Mouse (Mus musculus) CH12.LX (cell line): ENCODE data around the gene Sept8. TPM values are rescaled to one million over a fixed set of nuclear protein-coding genes. Genes with fewer than 3 reads are reported as not detected.

Experiments
- DNase-seq: peaks from one replicate; pipeline ENCODE4 v3.0.0-alpha.2; 2013; ENCODE audit errors: extremely low read depth
- H3K27ac ChIP-seq: 2 replicates; pipeline ENCODE4 v1.5.1; 2012; ENCODE audit warnings: low read depth, mild to moderate bottlenecking, control low read depth, moderate library complexity; ENCODE audit not compliant: insufficient read depth
- H3K27me3 ChIP-seq: replicated peaks from 2 replicates; pipeline ENCODE3; 2012; ENCODE audit warnings: inconsistent platforms
- H3K36me3 ChIP-seq, 2 experiments: replicated peaks in 1 of 2; 2 replicates each; pipeline versions ENCODE3 to v1.6.1; 2012; ENCODE audit warnings: inconsistent platforms in 1 of 2, low read length in 1 of 2, mild to moderate bottlenecking in 1 of 2, mixed read lengths in 1 of 2, moderate library complexity in 1 of 2; ENCODE audit not compliant: control insufficient read depth in 1 of 2, insufficient read depth in 1 of 2
- H3K4me1 ChIP-seq, 2 experiments: 2 replicates each; pipeline ENCODE4 v1.6.1; 2012; ENCODE audit warnings: inconsistent platforms in 1 of 2, moderate library complexity in 1 of 2; ENCODE audit not compliant: insufficient read depth in 2 of 2, control insufficient read depth in 1 of 2
- H3K4me2 ChIP-seq: 2 replicates; pipeline ENCODE4 v1.6.1; 2012; ENCODE audit warnings: low read depth, mild to moderate bottlenecking, control low read depth; ENCODE audit not compliant: poor library complexity, insufficient read depth, severe bottlenecking
- H3K4me3 ChIP-seq, 3 experiments: fragments of 150-350 bp in 1 of 3; sonication (generic) in 1 of 3; replicated peaks in 1 of 3; 2 replicates each; pipeline versions ENCODE3 to v1.5.1; 2011 to 2012; ENCODE audit warnings: low read depth in 2 of 3, low read length in 2 of 3, mild to moderate bottlenecking in 2 of 3, moderate library complexity in 2 of 3, control low read depth in 1 of 3, improper control_type of control experiment in 1 of 3, inconsistent platforms in 1 of 3, mixed read lengths in 1 of 3; ENCODE audit not compliant: poor library complexity in 1 of 3
- H3K79me2 ChIP-seq: replicated peaks from 2 replicates; pipeline ENCODE4 v1.6.1; 2012; ENCODE audit warnings: mild to moderate bottlenecking, moderate library complexity; ENCODE audit not compliant: control insufficient read depth, poor library complexity, insufficient read depth, severe bottlenecking; ENCODE audit errors: extremely low read depth
- H3K9ac ChIP-seq: 2 replicates; pipeline ENCODE4 v1.6.1; 2012; ENCODE audit warnings: low read depth, mild to moderate bottlenecking, control low read depth, moderate library complexity; ENCODE audit not compliant: insufficient read depth
- H3K9me3 ChIP-seq: replicated peaks from 2 replicates; pipeline ENCODE3; 2012; ENCODE audit warnings: low read length, inconsistent platforms, mixed read lengths
- BHLHE40 ChIP-seq: IDR thresholded peaks from 2 replicates; pipeline ENCODE4 v1.6.1; 2011; ENCODE audit warnings: mild to moderate bottlenecking, low read depth, low read length, improper control_type of control experiment
- CHD2 ChIP-seq: IDR thresholded peaks from 2 replicates; pipeline ENCODE4 v1.6.1; 2011; ENCODE audit warnings: low read length, improper control_type of control experiment
- CTCF ChIP-seq, 2 experiments: IDR thresholded peaks in 1 of 2; conservative IDR thresholded peaks in 1 of 2; 2 replicates each; pipeline ENCODE4 v1.5.1; 2011 to 2012; ENCODE audit warnings: low read depth in 2 of 2, low read length in 2 of 2, improper control_type of control experiment in 1 of 2, inconsistent platforms in 1 of 2, mild to moderate bottlenecking in 1 of 2, moderate library complexity in 1 of 2
- ELF1 ChIP-seq: IDR thresholded peaks from 2 replicates; pipeline ENCODE4 v1.6.1; 2014; ENCODE audit warnings: low read depth, mild to moderate bottlenecking, inconsistent platforms, low read length, improper control_type of control experiment
- ETS1 ChIP-seq: conservative IDR thresholded peaks from 2 replicates; pipeline ENCODE4 v1.6.1; 2012; ENCODE audit warnings: low read depth, mild to moderate bottlenecking, inconsistent platforms, low read length, improper control_type of control experiment, moderate library complexity
- MEF2A ChIP-seq: IDR thresholded peaks from 2 replicates; pipeline ENCODE4 v1.6.1; 2014; ENCODE audit warnings: low read depth, mild to moderate bottlenecking, inconsistent platforms, low read length, improper control_type of control experiment, borderline replicate concordance
- MXI1 ChIP-seq: IDR thresholded peaks from 2 replicates; pipeline ENCODE4 v1.6.1; 2011; ENCODE audit warnings: mild to moderate bottlenecking, low read depth, low read length, improper control_type of control experiment
- NELFE ChIP-seq: IDR thresholded peaks from 2 replicates; pipeline ENCODE4 v1.6.1; 2011; ENCODE audit warnings: low read depth, low read length, improper control_type of control experiment
- NRF1 ChIP-seq: IDR thresholded peaks from 2 replicates; pipeline ENCODE4 v1.6.1; 2014; ENCODE audit warnings: low read depth, mild to moderate bottlenecking, inconsistent platforms, low read length, improper control_type of control experiment, moderate library complexity
- POLR2A ChIP-seq: IDR thresholded peaks from 2 replicates; pipeline ENCODE4 v1.6.1; 2011; ENCODE audit warnings: low read depth, mild to moderate bottlenecking, improper control_type of control experiment, low read length
- RAD21 ChIP-seq: IDR thresholded peaks from 2 replicates; pipeline ENCODE4 v1.6.1; 2011; ENCODE audit warnings: low read depth, mild to moderate bottlenecking, low read length, improper control_type of control experiment, moderate library complexity
- SMC3 ChIP-seq: IDR thresholded peaks from 2 replicates; pipeline ENCODE4 v1.6.1; 2011; ENCODE audit warnings: low read depth, low read length, improper control_type of control experiment
- TCF12 ChIP-seq: IDR thresholded peaks from 2 replicates; pipeline ENCODE4 v1.6.1; 2014; ENCODE audit warnings: low read depth, mild to moderate bottlenecking, inconsistent platforms, low read length, improper control_type of control experiment
- ZC3H11A ChIP-seq: IDR thresholded peaks from 2 replicates; pipeline ENCODE4 v1.6.1; 2012; ENCODE audit warnings: low read depth, mild to moderate bottlenecking, inconsistent platforms, low read length, improper control_type of control experiment
- ZMIZ1 ChIP-seq: IDR thresholded peaks from 2 replicates; pipeline ENCODE4 v1.6.1; 2012; ENCODE audit warnings: low read depth, mild to moderate bottlenecking, inconsistent platforms, low read length, improper control_type of control experiment
- dilution Hi-C: fragments of 300-500 bp; cut with MboI; formaldehyde crosslinking; loops from 2 replicates; pipeline ENCODE4 v1.14.3; 2020; ENCODE audit warnings: low sequenced_read_pairs; ENCODE audit not compliant: extremely low pct_unique_long_range_greater_than_20kb, extremely low pct_ligation_motif_present
- in situ Hi-C: fragments of 300-500 bp; cut with MboI; formaldehyde crosslinking; loops from 3 replicates; pipeline ENCODE4 v1.14.3; 2019; ENCODE audit warnings: low sequenced_read_pairs, low pct_ligation_motif_present, low pct_unique_long_range_greater_than_20kb, mixed read lengths
- polyA plus RNA-seq: library from polyadenylated mRNA; unstranded; fragments of >175 nt; gene quantifications from 2 replicates; pipeline ENCODE4 v1.2.1, GENCODE M21; 2012; ENCODE audit warnings: low read depth; ENCODE audit not compliant: insufficient read length
- total RNA-seq, 2 experiments: library from RNA; depleted of rRNA; stranded (reverse); fragments of 300-350 nt in 1 of 2; fragments of >200 nt in 1 of 2; gene quantifications; 2 replicates each; pipeline ENCODE4 v1.2.3; 2012 to 2014

Sept8 gene
- total and polyA plus RNA-seq, 3 experiments, result 8.5 to 21.9 (median 15.2) TPM

- H3K4me3 ChIP-seq, result no peak within 1 kb of the TSS
- in situ Hi-C loops, result loop anchor here (5.0 to 10.0 kb wide), 4 partner anchors 47 to 385 kb away; partner anchors contain the start of genes Gm12216 and Sept8
- dilution Hi-C loops, result no loop called here
- DNase-seq, result peak; percentile 88
- H3K27ac ChIP-seq, result no peak within 1 kb of the TSS
- H3K79me2 ChIP-seq, result no peaks in the 10 kb centered on the region
- H3K36me3 ChIP-seq, result no peaks in the 10 kb centered on the region
- peaks cover 0 to 3% of the 10 kb centered on the region in 2 experiments; a peak in 1 of 4 replicates for H3K4me1 ChIP-seq
- H3K27me3 ChIP-seq, result peaks cover 8% of the 10 kb centered on the region
- no peaks in the 10 kb centered on the region for H3K9me3 ChIP-seq
- TF ChIP-seq ZMIZ1 (no peak), CHD2 (no peak), NELFE (no peak), NRF1 (0 out of 2 replicates have a peak, but pooled peaks have one; percentile 35), ELF1 (0 out of 2 replicates have a peak, but pooled peaks have one; percentile 13), CTCF (conservative IDR thresholded peaks at IDR 0.05 in 1 of 2, IDR thresholded peaks at IDR 0.05 in 1 of 2; ENCODE audit: low read depth in 2 of 2, low read length in 2 of 2) (peak; percentile 86 to 98), BHLHE40 (no peak), MEF2A (peak; percentile 16; the same call in 1 of the 2 replicates), SMC3 (peak; percentile 98), ZC3H11A (peak; percentile 93), POLR2A (no peak), TCF12 (no peak)
- peak within 1 kb of the TSS; percentile 9 for H3K4me2 ChIP-seq
- no peak within 1 kb of the TSS for H3K9ac ChIP-seq
These were observed 48.9 kb upstream of the Sept8 start, which contains the start of gene Gm9837 for GRCm38 (mm10) chr11:53469968-53470695. Gene Gm9837, minus strand, starts transcription at chr11:53470479.

- Histone ChIP-seq H3K4me1 (peaks cover 0 to 3% of the 10 kb centered on the region in 2 experiments; a peak in 1 of 4 replicates), H3K4me2 (no peak overlapping the region), H3K9me3 (no peaks in the 10 kb centered on the region), H3K9ac (no peak overlapping the region), H3K36me3 (no peaks in the 10 kb centered on the region), H3K79me2 (no peaks in the 10 kb centered on the region), H3K4me3 (no peak overlapping the region), H3K27ac (no peak overlapping the region), H3K27me3 (peaks cover 11% of the 10 kb centered on the region)
- DNase-seq, result no peak
- dilution Hi-C loops, result no loop called here
- in situ Hi-C loops, result loop anchor here (5.0 kb wide), 1 partner anchor 45 kb away; the partner anchor contains the start of gene Sept8
- TF ChIP-seq MXI1 (no peak), RAD21 (peak; percentile 38), CTCF (conservative IDR thresholded peaks at IDR 0.05 in 1 of 2, IDR thresholded peaks at IDR 0.05 in 1 of 2; ENCODE audit: low read depth in 2 of 2, low read length in 2 of 2) (peak in 1 of 2 experiments; percentile 41; a peak in 2 of 4 replicates), ETS1 (no peak), SMC3 (peak; percentile 28)
These were observed 46.3 kb upstream of the Sept8 start for GRCm38 (mm10) chr11:53472709-53473108.
